Mouse (Mus musculus) testis, adult 2 months (tissue): Measurements from ENCODE around the gene Tmem140.

Experiments used
- CTCF ChIP-seq: fragments of 200-500 bp; IDR thresholded peaks from 2 replicates; pipeline ENCODE4 v1.5.1; 2012; ENCODE audit warnings: low read depth, mild to moderate bottlenecking, inconsistent platforms, low read length, moderate library complexity; ENCODE audit not compliant: control insufficient read depth, insufficient read depth, insufficient replicate concordance
- POLR2A ChIP-seq: fragments of 200-500 bp; IDR thresholded peaks from 2 replicates; pipeline ENCODE4 v1.6.1; 2012; ENCODE audit warnings: low read depth, mild to moderate bottlenecking, inconsistent platforms, low read length, moderate library complexity; ENCODE audit not compliant: control insufficient read depth

DNA sequence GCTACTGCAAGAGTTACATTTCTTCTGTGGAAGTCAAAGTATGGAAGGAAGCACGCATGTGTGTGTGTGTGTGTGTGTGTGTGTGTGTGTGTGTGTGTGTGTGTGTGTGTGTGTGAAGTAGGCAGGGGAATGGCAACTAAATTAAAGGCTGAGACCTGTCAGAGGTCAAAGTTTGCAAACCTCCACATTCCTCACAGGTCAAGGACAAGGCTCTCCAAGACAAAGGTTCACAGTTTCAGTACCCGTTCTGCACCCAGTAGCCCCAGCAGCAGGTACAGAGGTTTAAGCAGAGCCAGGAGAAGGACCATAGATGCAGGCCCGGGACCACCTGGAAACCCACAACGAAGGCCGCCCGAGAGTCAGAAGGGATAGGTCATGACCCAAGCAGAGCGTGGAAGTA, 56.2 kb downstream of the Tmem140 start:
- no peak for TF ChIP-seq POLR2A
- TF ChIP-seq CTCF: no peak
